Mouse (Mus musculus) ovary, postnatal 10 days (tissue): ENCODE measurements at regions not wholly inside any gene's neighbourhood (a gene's known extent, or its start where the extent isn't known, plus 50 kb on each side); places are given as distances from the start of the nearest gene placed in this dataset.

Source experiments
- DNase-seq: peaks from one replicate; pipeline ENCODE4 v3.0.0; 2022; ENCODE audit warnings: low spot score

- no peak for DNase-seq
Measured at GRCm38 (mm10) chr4:131014301-131015081, 70.3 kb downstream of the Matn1 start.

- DNase-seq, result no peak
Measured at GRCm38 (mm10) chr4:131015156-131015555, 71.0 kb downstream of the Matn1 start.

- no peak for DNase-seq
Measured at GRCm38 (mm10) chr4:131023601-131024000, 79.4 kb downstream of the Matn1 start.

GRCm38 (mm10) chr4:131036292-131036691 lies 92.1 kb downstream of the Matn1 start:
- DNase-seq, result no peak

- DNase-seq, result no peak
Measured at GRCm38 (mm10) chr4:131037179-131037578, 93.0 kb downstream of the Matn1 start.

GRCm38 (mm10) chr4:131039686-131040085 lies 95.5 kb downstream of the Matn1 start:
- no peak for DNase-seq

- no peak for DNase-seq
Measured at GRCm38 (mm10) chr4:131041210-131041609, 97.0 kb downstream of the Matn1 start.

- no peak for DNase-seq
Measured at GRCm38 (mm10) chr4:131046101-131046500, 101.9 kb downstream of the Matn1 start.

GRCm38 (mm10) chr4:131046969-131047650 lies 102.9 kb downstream of the Matn1 start:
- no peak for DNase-seq

GRCm38 (mm10) chr4:131056293-131056692 lies 112.1 kb downstream of the Matn1 start:
- DNase-seq, result no peak

- no peak for DNase-seq
Measured at GRCm38 (mm10) chr4:131059572-131059971, 115.4 kb downstream of the Matn1 start.

GRCm38 (mm10) chr4:131060191-131060680 lies 116.1 kb downstream of the Matn1 start:
- no peak for DNase-seq

- DNase-seq, result no peak
Measured at GRCm38 (mm10) chr4:131060706-131061105, 116.5 kb downstream of the Matn1 start.

- DNase-seq, result no peak
Measured at GRCm38 (mm10) chr4:131062592-131062991, 118.4 kb downstream of the Matn1 start.

GRCm38 (mm10) chr4:131066186-131066939 lies 122.2 kb downstream of the Matn1 start:
- no peak for DNase-seq

GRCm38 (mm10) chr4:131070566-131070965 lies 126.4 kb downstream of the Matn1 start:
- no peak for DNase-seq

GRCm38 (mm10) chr4:131072623-131073022 lies 128.4 kb downstream of the Matn1 start:
- DNase-seq, result no peak

- DNase-seq, result no peak
Measured at GRCm38 (mm10) chr4:131073420-131073819, 129.2 kb downstream of the Matn1 start.

GRCm38 (mm10) chr4:131075326-131075932 lies 131.2 kb downstream of the Matn1 start:
- DNase-seq, result no peak

- DNase-seq, result no peak
Measured at GRCm38 (mm10) chr4:131076628-131077027, 132.4 kb downstream of the Matn1 start.

- DNase-seq, result no peak
Measured at GRCm38 (mm10) chr4:131080113-131080512, 135.9 kb downstream of the Matn1 start.

GRCm38 (mm10) chr4:131083405-131083804 lies 139.2 kb downstream of the Matn1 start:
- DNase-seq, result no peak
